Mouse (Mus musculus): ENCODE data around the gene Gtf2f1.
A peak's percentile ranks its signal among the peaks of the same experiment; 100 is the strongest.

Gtf2f1 gene

DNA sequence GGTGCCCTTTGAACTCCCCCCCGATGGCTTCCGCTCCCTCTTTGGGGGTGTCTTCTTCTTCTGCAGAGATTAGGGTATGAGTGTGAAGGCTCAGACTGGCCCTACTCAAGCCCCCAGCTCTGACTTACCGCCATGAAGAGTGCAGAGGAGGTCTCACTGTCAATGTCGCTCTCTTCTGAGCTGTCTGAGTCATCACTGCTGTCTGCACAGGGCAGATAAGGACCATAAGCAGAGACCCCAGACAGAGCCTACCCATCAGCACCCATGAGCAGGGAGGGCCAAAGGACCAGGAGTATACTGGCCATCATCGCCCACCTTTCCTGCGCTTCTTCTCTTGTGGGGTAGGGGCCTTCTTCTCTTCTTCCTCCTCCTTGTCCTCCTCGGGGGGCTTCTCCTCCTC is 7.1 kb downstream of the Gtf2f1 start:
- no peak for DNase-seq (ENCODE audit: low spot score)

DNA sequence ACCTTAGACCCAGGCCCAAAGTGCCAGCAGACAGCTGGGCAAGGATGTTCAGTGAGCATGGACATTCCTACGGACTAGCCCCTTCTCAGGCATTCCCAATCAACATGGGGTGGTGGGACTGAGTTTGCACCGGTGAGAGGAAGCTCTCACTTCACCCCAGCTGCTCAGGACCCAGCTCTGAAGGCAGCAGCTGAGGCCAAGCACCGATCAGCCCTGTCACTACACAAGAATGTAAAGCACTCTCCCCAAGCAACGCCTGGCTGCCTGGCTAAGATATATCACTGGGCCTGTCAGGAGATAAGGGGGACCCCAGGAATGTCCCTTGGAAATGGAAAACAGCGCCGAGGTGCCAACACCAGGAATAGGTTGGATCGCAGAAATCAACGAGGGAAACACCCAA is 9.9 kb downstream of the Gtf2f1 start:
- no peak for DNase-seq (ENCODE audit: low spot score)

DNA sequence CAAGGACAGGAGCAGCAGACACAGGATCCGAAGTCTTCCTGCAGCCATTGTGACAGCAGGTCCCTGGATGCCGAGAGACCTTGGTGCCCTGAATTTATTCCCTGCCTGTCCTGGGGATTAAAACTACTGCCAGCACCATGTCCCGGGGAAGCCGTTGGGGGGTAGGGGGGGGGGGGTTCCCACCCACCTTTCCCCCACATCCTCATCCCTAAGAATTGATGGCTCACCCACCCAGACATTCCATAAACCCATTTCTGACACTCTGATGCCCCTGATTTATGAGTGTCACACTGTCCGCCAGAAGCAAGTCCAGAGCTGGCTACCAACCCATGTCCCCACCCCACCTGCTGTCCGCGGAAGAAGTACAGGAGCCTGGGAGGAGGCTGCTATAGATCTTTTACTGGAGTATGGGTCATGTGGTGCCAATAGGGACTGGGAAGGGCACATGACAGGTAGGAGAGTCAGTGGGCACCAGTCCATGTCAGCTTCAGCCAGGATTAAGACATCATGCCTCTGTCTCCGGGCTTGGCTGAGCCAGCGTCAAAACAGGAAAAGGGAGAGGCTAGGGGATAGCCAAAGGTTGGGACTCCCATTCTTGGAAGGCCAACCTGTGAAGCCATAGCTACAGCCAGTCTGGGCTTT is 11.0 kb downstream of the Gtf2f1 start, which contains the start of gene Pspn:
TSS of gene Pspn (minus strand) at position 51 of the 642 bp plus-strand sequence.
- no peak for DNase-seq (ENCODE audit: low spot score)

DNA sequence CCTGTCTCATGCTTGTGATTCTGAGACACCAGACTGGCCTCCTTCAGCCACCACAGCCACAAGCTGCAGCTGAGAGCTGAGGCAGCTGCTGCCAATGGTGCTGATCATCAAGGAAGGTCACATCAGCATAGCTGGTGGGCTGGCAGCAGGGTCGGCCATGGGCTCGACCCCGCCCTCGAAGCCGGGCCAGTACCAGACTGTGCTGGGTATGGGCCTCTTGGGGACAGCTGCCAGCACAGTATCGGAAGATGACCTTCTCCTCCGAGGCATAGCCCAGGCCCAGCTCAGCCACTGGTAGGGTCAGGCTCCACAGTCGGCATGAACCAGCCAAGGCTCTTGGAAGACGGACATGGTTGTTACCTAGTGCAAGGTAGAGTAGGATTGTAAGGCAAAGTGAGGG is 11.7 kb downstream of the Gtf2f1 start:
- no peak for DNase-seq (ENCODE audit: low spot score)

DNA sequence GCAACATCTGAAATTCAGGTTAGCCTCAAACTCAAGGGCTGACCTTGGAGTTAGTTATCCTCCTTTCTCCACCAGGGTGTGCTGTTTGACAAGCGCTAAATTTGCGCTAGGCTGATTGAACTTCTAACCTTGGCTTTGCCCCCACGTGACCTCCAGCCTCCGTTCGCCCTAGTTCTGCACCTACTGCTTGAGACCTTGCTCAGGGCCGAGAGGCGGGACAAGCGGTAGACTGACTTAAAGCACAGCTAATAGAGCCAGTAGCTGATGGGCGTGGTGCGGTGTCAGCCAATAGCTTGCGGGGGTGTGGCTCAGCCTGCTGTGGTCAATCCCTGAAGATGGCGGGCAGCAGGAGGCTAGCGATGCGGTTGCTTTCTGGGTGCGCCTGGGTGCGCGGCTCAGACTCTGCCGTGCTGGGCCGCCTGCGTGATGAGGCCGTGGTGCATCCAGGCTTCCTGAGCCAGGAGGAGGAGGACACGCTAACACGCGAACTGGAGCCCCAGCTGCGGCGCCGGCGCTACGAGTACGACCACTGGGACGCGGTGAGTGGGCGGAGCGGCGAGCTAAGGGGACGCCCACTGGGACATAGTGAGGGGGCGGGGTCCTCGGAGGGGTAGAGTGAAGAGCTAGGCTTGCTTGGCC is 13.9 kb downstream of the Gtf2f1 start, which contains the start of gene Alkbh7:
TSS of gene Alkbh7 (plus strand) at position 311 of the 639 bp plus-strand sequence.
- peak; percentile 99 for DNase-seq (ENCODE audit: low spot score)

DNA sequence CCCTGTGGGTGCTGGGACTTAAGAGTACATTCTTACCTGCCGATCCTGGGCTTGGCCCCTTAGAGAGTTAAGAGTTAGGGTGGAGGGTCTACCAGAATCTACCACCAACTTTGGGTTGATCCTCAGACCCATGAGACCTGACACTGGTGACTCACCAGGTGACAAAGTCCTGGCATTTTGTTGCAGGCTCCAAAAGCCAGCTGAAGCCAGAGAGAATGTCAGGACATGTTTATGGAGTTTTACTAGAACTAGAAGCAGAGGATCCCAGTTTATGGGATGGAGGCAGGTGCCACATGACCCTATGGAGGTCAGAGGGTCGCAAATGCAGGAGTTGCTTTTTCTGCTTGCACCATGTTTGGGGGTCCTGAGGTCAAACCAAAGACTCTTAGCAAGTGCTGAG is 14.6 kb downstream of the Gtf2f1 start:
- no peak for DNase-seq (ENCODE audit: low spot score)

DNA sequence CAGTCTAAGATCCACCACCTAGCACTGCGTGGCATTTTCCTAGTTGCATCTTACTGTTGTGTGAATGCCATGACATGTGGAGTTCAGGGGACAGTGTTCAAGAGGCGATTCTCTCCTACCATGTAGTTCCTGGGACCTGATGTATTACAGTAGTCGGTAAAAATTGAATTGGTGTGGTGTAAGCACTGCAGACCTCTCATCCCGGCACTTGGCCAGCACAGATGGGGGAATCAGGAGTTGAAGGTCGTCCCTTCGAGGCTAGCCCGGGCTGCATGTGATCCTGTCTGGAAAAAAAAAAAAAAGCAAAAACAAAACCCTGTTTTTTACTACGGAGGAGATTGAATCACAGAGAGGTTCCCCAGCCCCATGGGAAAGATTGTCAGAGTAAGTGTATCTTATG is 16.0 kb downstream of the Gtf2f1 start:
- no peak for DNase-seq (ENCODE audit: low spot score)

DNA sequence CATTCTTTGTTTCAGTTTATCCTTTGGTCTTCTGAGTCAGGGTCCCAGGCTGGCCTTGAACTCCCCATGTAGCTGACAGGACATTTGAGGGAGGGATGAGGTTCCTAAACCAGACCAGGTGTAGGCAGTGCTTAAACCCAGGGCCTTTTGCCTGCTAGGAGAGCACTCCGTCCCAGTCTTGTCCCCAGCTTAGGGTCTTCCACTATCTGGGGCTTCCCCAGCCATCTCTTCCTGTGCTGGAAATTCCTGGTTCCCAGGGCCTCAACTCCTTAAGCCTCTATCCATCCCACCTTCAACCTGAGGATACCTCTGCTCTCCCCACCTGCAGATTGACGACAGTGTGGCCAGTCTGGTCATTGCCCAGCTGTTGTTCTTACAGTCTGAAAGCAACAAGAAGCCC is 20.1 kb downstream of the Gtf2f1 start:
- no peak for DNase-seq (ENCODE audit: low spot score)

DNA sequence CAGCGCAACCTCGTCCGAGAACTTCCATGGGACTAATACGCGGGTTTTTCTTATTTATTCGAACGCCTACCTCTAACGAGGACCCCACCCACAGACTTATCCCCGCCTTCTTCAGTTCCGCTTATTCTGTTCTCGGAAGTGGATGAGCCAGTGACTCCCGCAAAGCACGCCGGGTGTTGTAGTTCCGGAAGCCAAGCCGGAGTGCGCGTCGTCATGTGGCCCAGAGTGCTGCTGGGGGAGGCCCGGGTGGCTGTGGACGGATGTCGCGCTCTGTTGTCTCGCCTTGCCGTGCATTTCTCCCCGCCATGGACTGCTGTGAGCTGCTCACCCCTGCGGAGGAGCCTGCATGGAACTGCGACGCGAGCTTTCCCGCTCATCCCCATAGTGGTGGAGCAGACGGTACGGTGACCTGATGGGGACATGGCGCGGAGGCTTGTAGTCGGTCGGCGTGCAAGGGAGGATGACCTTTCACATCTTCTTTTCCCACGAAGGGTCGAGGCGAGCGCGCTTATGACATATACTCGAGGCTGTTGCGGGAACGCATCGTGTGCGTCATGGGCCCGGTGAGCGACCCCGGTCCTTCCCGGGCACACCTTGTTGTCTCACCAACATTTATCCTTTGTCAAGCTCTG is 20.9 kb downstream of the Gtf2f1 start, which contains the start of gene Clpp:
TSS of gene Clpp (plus strand) at position 191 of the 632 bp plus-strand sequence.
- DNase-seq (ENCODE audit: low spot score) = peak; percentile 97

DNA sequence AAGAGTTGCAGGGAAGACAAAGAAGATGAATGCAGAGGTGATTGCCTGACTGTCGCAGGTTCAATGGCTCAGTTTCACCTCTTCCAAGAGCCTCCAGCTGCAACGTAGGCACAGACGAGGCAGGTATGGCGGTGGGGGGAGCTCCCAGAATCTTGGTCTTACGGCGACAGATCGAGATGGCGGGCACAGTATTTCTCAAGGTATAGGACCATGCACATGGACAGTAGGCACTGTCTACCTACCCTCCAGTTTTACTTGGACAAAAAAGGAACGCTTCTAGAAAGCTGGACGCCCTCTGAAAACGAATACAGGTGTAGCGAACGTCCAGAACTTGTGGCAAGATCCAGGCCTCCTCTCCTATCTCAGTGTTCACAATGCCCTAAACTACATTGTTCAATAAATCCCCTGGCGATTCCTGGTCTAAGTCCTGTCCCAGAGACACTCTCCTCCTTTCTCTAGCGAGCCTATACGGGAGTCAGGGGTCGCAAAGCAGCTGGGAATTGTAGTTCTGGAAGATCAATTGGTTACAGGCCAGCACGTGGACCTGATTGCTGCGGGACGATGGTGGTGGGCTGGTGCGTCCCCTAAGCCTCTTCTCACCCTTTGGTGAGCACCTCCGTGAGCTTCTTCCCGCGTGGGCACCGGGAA is 21.5 kb downstream of the Gtf2f1 start:
- peak; percentile 89 for DNase-seq (ENCODE audit: low spot score)

DNA sequence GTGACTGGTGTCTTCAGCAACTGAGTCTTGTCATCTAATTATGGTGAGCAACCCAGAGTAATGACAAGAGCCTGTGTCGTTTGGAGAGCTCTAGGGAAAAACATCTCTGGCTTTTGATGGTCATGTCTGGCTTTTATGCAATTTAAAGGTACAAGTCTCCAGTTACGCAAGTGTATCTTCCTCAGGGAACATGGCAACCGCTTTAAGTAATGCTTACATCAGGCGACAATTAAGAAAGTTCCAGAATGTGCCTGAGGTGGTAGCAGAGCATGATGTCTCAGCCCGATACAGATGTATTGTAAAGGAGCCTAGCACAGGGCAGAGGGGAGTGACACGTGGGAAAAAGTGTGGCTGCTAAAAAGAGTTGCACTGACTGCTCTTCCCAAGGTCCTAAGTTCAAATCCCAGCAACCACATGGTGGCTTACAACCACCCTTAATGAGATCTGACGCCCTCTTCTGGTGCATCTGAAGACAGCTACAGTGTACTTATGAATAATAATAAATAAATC is 22.1 kb downstream of the Gtf2f1 start:
- DNase-seq (ENCODE audit: low spot score) = no peak

DNA sequence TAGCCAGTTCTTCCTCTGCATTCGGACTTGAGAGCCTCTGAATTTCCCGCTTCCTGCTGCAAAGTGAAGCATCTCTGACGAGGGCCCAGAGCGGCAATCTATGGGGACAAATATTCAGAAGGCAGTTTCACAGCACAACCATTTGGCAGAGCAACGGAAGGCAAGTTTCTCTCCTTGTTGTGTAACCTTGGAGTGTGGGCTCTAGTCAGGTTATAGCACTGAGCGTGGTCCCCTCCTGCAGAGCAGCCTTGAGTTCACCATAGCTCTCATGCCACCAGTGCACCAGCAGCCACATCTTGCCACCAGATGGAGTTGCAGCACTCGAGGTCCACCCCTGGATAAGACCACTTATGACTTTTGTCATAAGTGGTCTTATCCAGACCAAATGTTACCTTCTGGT is 22.6 kb downstream of the Gtf2f1 start:
- no peak for DNase-seq (ENCODE audit: low spot score)

DNA sequence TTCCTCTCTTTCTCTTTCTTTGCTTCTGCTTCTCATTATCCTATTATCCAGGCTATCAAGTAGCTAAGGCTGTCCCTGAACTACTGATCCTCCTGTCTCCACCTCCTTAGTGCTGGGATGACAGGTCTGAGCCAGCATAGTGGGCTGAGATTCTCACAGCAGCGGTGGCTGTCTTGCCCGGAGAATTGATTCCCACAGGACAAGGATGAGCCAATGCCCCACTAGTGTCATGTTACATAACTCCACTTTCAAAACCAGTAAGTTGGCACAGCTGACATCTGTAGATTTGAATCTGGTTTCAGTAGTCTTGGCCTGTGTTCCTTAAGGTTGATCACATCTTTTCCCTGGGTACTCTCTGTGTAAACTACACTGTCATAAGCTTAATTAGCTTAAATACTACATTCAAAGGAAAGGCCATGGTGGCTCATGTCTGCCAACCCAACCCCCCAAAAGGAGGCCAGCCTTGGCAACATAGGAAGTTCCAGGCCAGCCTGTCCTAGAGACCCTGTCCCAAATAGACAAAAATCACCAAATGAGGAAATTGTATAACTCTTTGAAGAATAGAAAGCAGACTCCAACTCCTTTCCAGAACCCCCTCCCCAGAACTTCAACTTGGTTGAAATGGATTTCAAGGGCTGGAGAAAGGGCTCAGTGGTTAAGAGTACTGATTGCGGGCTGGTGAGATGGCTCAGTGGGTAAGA is 24.8 kb downstream of the Gtf2f1 start:
- DNase-seq (ENCODE audit: low spot score) = peak; percentile 43

DNA sequence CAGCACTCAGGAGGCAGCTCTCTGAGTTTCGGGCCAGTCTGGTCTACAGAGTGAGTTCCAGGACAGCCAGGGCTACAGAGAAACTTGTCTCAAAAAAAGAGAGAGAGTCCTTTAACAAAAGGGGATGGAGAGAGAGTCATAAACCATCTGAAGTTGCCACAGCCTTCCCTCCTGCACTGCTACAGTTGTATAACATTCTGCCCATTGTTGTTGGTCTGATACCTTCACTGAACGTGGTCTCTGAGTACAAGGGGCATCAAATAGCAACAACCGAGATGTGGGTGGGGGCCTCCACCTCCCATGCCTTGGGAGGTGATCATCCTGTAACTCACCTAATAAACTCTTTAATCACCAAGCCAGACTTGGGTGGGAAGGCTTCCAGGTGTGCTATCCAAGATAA is 25.4 kb downstream of the Gtf2f1 start:
- no peak for DNase-seq (ENCODE audit: low spot score)

DNA sequence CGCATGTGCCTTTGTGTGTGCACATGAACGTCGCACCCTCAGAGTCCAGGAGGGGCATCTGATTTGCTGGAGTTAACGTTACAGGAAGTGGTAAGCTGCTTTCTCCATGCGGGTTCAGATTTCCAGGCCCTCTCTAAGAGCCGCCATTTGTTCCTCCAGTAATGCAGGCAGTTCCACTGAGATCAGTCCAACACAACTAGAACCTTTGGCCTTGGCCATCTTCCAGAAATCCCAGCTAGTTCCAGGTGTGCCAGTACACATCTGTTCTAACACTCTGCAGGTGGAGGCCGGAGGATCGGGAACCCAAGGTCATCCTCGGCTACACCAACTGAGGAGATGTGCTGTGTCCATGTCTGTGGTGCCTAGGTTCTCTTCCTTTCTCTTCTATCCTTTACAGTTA is 26.2 kb downstream of the Gtf2f1 start:
- DNase-seq (ENCODE audit: low spot score) = no peak

DNA sequence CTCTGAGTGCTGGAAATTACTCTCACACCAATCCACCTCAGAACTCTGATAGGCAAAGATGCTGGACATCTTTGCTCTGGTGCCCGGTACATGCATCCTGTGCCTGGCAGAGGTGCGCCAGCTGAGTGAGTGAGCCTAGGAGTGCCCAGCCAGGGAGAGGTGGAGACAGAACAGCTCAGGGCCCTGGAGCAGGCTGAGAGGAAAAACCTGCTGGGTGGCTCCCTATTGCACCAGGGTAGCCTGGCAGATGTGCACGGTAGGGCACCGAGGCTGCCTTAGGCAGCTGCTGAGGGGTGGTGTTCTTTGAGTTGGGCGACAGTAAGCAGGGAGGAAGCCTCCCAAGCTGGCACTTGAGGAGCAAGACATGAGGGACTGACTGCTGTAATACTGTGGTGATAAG is 29.1 kb downstream of the Gtf2f1 start, which contains the start of gene Acer1:
TSS of gene Acer1 (minus strand) at position 114 of the 400 bp plus-strand sequence.
- DNase-seq (ENCODE audit: low spot score) = no peak

DNA sequence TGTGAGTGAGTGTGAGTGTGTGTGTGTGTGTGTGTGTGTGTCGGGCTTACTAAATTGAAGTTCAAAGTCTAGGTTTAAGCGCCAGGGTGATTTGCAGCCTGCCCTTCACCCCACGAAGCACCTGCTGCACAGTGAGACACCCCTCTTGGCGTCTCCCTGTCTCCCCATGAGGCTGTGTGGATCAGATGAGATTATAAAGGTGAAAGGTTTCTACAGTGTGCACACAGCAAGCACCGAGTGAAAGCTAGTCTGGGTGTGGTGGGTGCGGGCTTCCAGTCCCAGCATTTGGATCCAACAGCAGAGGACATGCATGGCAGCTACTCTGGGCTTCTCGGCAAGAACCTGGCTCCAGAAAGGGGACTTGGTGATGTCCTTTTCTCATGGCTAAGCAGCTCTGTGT is 30.0 kb downstream of the Gtf2f1 start:
- no peak for DNase-seq (ENCODE audit: low spot score)

DNA sequence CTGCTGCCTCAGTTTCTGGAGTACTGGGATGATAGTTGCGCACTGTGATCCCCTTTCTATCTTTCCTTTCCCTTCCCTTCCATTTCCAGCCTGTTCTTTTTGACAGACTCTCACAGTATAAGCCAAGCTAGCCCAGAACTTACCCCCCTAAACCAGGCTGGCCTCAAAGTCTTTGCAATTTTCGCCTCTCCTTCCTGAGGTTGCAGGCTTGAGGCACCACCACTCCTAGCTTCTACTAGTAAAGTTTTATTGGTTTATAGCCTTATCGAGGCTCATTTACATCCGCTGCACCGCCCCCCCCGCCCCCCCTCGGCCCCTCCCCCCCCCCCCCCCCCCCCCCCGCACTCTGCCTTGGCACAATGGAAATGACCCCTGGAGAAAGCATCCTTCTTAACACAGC is 31.6 kb downstream of the Gtf2f1 start:
- DNase-seq (ENCODE audit: low spot score) = no peak

DNA sequence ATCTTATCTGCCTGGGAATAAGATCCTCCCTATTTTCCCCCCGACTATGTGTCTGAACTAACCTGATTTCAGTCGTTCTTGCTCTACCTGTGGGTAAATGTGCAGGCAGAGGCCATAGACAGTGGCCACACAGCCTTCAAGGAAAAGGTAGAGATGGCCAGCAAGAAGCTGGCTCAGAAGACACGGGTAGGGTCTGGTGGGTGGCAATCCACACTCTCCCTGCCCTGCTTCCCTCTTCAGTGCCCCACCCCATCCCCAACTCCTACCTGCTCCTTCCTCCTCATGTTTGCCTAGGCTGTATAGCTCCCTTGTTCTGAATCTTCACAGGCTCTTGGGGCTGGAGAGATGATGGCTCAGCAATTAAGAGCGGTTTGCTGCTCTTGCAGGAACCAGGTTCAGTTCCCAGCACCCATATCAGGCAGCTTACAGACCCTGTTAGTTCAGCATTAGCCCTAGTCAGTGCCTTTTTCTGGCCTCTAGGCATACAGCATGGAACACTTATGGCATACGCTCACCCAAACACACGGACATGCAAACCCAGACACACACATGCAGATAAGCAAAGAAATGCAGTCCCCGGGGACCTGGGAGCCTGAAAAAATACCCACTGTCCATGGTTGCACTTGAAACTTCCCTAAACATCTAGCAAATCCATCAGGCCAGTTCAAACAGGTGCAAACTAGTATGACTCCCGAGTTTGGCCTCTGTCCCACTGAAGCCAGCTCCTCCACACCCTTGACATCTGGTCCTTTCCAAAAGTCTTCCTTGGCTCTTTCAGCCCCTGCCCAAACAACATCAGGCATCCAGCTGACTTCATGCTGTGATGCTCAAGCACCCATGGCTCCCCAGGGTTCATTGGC is 34.3 kb downstream of the Gtf2f1 start:
- DNase-seq (ENCODE audit: low spot score) = no peak

DNA sequence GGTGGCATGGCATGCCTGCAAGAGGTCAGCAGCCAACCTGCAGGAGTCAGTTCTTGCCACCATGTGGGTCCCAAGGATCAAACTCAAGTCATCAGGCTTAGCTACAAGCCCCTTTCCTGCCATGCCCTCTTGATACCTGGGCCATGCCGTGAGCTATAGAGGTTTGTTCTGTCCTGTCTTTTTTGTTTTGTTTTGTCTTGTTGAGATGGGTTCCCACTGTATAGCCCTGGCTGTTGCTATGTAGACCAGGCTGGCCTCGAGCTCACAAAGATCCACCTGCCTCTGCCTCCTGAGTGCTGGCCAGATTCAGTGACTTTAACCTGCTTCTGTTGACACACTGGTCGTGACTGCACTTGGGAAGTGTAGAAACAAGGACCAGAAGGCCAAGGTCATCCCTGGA is 35.7 kb downstream of the Gtf2f1 start:
- no peak for DNase-seq (ENCODE audit: low spot score)

DNA sequence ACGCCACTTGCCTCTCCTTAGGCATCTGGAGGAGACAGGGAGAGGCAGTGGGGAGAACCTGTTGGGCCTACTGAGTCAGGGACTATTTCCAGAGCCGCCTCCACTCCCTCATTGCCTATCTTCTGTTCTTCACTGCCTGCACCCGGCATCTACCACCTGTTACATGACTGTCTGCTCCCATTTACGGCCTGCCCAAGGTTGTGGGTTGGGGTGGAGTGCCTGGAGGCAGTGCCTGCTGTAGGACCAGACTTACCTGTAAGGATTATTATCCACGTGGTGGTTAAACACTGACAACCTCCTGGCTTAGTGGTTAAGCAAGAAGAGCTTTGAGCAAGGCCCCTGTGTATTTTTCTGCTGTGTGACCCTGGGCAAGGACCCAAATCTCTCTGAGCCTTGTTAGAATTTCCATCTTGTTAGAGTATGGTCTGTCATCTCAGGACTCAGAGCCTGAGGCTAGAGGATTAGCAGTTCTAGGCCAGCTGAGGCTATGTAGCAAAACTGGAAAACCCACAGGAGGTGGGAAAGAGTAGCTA is 36.3 kb downstream of the Gtf2f1 start:
- no peak for DNase-seq (ENCODE audit: low spot score)
